Mouse (Mus musculus) olfactory bulb, adult 2 months (tissue): ENCODE data around the gene Tnnc2.

Experiments used
- CTCF ChIP-seq: fragments of 200-500 bp; IDR thresholded peaks from 2 replicates; pipeline ENCODE4 v1.5.1; 2012; ENCODE audit warnings: low read depth, mild to moderate bottlenecking, low read length, moderate library complexity; ENCODE audit not compliant: insufficient read depth
- POLR2A ChIP-seq: fragments of 200-500 bp; IDR thresholded peaks from 2 replicates; pipeline ENCODE4 v1.6.1; 2012; ENCODE audit warnings: mild to moderate bottlenecking, low read depth, low read length, moderate library complexity; ENCODE audit not compliant: insufficient read depth

DNA sequence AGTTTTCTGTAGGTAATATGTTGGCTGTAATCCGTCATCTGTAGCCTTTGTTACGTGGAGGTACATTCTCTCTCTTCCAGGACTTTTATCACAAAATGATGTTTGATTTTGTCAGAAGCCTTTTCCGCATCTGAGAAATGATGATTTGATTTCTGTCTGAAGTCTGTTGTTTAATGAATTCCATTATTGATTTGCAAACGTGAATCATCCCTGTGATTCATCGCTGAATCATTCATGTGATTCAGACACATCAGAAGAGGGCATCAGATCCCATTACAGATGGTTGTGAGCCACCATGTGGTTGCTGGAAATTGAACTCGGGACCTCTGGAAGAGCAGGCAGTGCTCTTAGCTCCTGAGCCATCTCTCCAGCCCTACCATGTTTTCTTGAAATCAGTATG is 30.8 kb downstream of the Tnnc2 start:
- TF ChIP-seq CTCF (no peak), POLR2A (no peak)
